Mouse (Mus musculus) G1E (cell line): ENCODE data around the gene Thada. TPM values are rescaled to one million over a fixed set of nuclear protein-coding genes. Genes with fewer than 3 reads are reported as not detected.

ENCODE experiments used
- ATAC-seq: 2 replicates; pipeline ENCODE4 v1.8.0; 2016; ENCODE audit warnings: mild to moderate bottlenecking; ENCODE audit not compliant: insufficient number of reproducible peaks, poor library complexity, low FRiP score, severe bottlenecking; ENCODE audit errors: extremely low read depth
- DNase-seq: peaks from one replicate; pipeline ENCODE4 v3.0.0; 2012; ENCODE audit warnings: low spot score
- H3K27me3 ChIP-seq: 2 replicates; pipeline ENCODE4 v1.6.1; 2012; ENCODE audit warnings: mild to moderate bottlenecking, low read length, inconsistent platforms; ENCODE audit not compliant: insufficient read depth
- H3K36me3 ChIP-seq: replicated peaks from 2 replicates; pipeline ENCODE3; 2012; ENCODE audit warnings: mild to moderate bottlenecking, inconsistent platforms
- H3K4me1 ChIP-seq: 2 replicates; pipeline ENCODE4 v1.6.1; 2012; ENCODE audit warnings: low read depth, low read length, inconsistent platforms, mixed read lengths; ENCODE audit not compliant: insufficient read depth
- H3K4me3 ChIP-seq: 2 replicates; pipeline ENCODE4 v1.5.1; 2012; ENCODE audit warnings: low read depth, mild to moderate bottlenecking, inconsistent platforms, low read length, moderate library complexity, mixed read lengths
- H3K9me3 ChIP-seq: replicated peaks from 2 replicates; pipeline ENCODE4 v1.6.1; 2012; ENCODE audit warnings: inconsistent platforms
- CTCF ChIP-seq: IDR thresholded peaks from 2 replicates; pipeline ENCODE4 v1.5.1; 2012; ENCODE audit warnings: low read depth, low read length, inconsistent platforms, mixed read lengths
- GATA1 ChIP-seq: IDR thresholded peaks from 2 replicates; pipeline ENCODE4 v1.6.1; 2012; ENCODE audit warnings: borderline replicate concordance, low read length, inconsistent platforms, mixed read lengths
- GATA2 ChIP-seq: IDR thresholded peaks from 2 replicates; pipeline ENCODE4 v1.6.1; 2012; ENCODE audit warnings: low read depth, low read length, inconsistent platforms, borderline replicate concordance
- POLR2AphosphoS5 ChIP-seq: IDR thresholded peaks from 2 replicates; pipeline ENCODE4 v1.6.1; 2012; ENCODE audit warnings: low read depth, low read length, inconsistent platforms; ENCODE audit not compliant: insufficient replicate concordance
- TAL1 ChIP-seq: conservative IDR thresholded peaks from 2 replicates; pipeline ENCODE4 v1.6.1; 2012; ENCODE audit warnings: low read depth, low read length, inconsistent platforms, mixed read lengths
- polyA plus RNA-seq: library from polyadenylated mRNA; stranded (reverse); fragments of >175 nt; gene quantifications from 2 replicates; pipeline ENCODE4 v1.2.3, GENCODE M21; 2012
- total RNA-seq, 2 experiments: library from RNA; stranded (forward) in 1 of 2; stranded (reverse) in 1 of 2; fragments of 200-1000 nt in 1 of 2; fragments of >200 nt in 1 of 2; fragmentation: Nextera tagmentation in 1 of 2; gene quantifications; 2 replicates each; pipeline ENCODE4 v1.2.3; 2014 to 2017

The Thada gene
- total and polyA plus RNA-seq, 3 experiments: 2.8 to 55.2 (median 28.1) TPM

- H3K4me3 ChIP-seq: no peak overlapping the region
- ATAC-seq (no peak), DNase-seq (no peak)
- H3K27me3 ChIP-seq: no peaks in the 10 kb centered on the region
- TF ChIP-seq GATA2: no peak
- H3K4me1 ChIP-seq: peaks cover 3% of the 10 kb centered on the region; the same call in 1 of the 2 replicates
- peaks cover 89% of the 10 kb centered on the region for H3K36me3 ChIP-seq
- no peaks in the 10 kb centered on the region for H3K9me3 ChIP-seq
These were observed 135.0 kb downstream of the Thada start for GRCm38 (mm10) chr17:84330986-84331385.

- DNase-seq (no peak), ATAC-seq (no peak)
- peaks cover 3% of the 10 kb centered on the region; the same call in 1 of the 2 replicates for H3K4me1 ChIP-seq
- H3K4me3 ChIP-seq: no peak overlapping the region
- no peaks in the 10 kb centered on the region for H3K27me3 ChIP-seq
- peaks cover 89% of the 10 kb centered on the region for H3K36me3 ChIP-seq
- TF ChIP-seq GATA1: no peak
- no peak for TF ChIP-seq CTCF
- TF ChIP-seq TAL1: no peak
- no peak for TF ChIP-seq POLR2AphosphoS5
- TF ChIP-seq GATA2: no peak
- no peaks in the 10 kb centered on the region for H3K9me3 ChIP-seq
These were observed 135.5 kb downstream of the Thada start for GRCm38 (mm10) chr17:84330506-84330905.

- H3K36me3 ChIP-seq: peaks cover 88% of the 10 kb centered on the region
- ATAC-seq: no peak
- TF ChIP-seq POLR2AphosphoS5 (no peak), CTCF (no peak), GATA2 (no peak), GATA1 (no peak), TAL1 (no peak)
These were observed 136.0 kb downstream of the Thada start for GRCm38 (mm10) chr17:84329906-84330470.

GRCm38 (mm10) chr17:84328526-84328925, 137.5 kb downstream of the Thada start:
- TF ChIP-seq CTCF (no peak), GATA2 (no peak), GATA1 (no peak), POLR2AphosphoS5 (no peak), TAL1 (no peak)
- no peak for DNase-seq
- peaks cover 3% of the 10 kb centered on the region; the same call in 1 of the 2 replicates for H3K4me1 ChIP-seq
- no peaks in the 10 kb centered on the region for H3K27me3 ChIP-seq
- no peak for ATAC-seq
- no peak overlapping the region for H3K4me3 ChIP-seq
- peaks cover 85% of the 10 kb centered on the region for H3K36me3 ChIP-seq
- H3K9me3 ChIP-seq: no peaks in the 10 kb centered on the region

More at GRCm38 (mm10) chr17:84329906-84330470, 136.0 kb downstream of the Thada start:
- no peak for DNase-seq
- no peaks in the 10 kb centered on the region for H3K9me3 ChIP-seq
- H3K4me3 ChIP-seq: no peak overlapping the region
- peaks cover 3% of the 10 kb centered on the region; the same call in 1 of the 2 replicates for H3K4me1 ChIP-seq
- H3K27me3 ChIP-seq: no peaks in the 10 kb centered on the region

- H3K4me3 ChIP-seq: no peak overlapping the region
- H3K9me3 ChIP-seq: no peaks in the 10 kb centered on the region
- no peak for ATAC-seq
- peaks cover 85% of the 10 kb centered on the region for H3K36me3 ChIP-seq
- DNase-seq: no peak
- peaks cover 3% of the 10 kb centered on the region; the same call in 1 of the 2 replicates for H3K4me1 ChIP-seq
- TF ChIP-seq CTCF: no peak
- TF ChIP-seq POLR2AphosphoS5: no peak
- TF ChIP-seq GATA2: no peak
- no peak for TF ChIP-seq GATA1
- TF ChIP-seq TAL1: no peak
- H3K27me3 ChIP-seq: no peaks in the 10 kb centered on the region
These were observed 138.7 kb downstream of the Thada start for GRCm38 (mm10) chr17:84327051-84327925.

GRCm38 (mm10) chr17:84322176-84322575, 143.8 kb downstream of the Thada start:
- Histone ChIP-seq H3K4me1 (peaks cover 2% of the 10 kb centered on the region; the same call in 1 of the 2 replicates), H3K4me3 (no peak overlapping the region), H3K27me3 (no peaks in the 10 kb centered on the region), H3K36me3 (peaks cover 77% of the 10 kb centered on the region), H3K9me3 (no peaks in the 10 kb centered on the region)
- DNase-seq: no peak
- no peak for ATAC-seq
- TF ChIP-seq CTCF: no peak
- no peak for TF ChIP-seq GATA2
- TF ChIP-seq POLR2AphosphoS5: no peak
- no peak for TF ChIP-seq GATA1
- TF ChIP-seq TAL1: no peak
